38 mouse cellular contexts compared by ENCODE assay signal in genomic region chr11:106301765-106302164, GRCm38 (mm10). TPM values are rescaled to one million over a fixed set of nuclear protein-coding genes. Genes with fewer than 3 reads are reported as not detected.
"Had no signal": no experiment of that assay in that cellular context is flagged by ENCODE, and none has a peak within 500 bp of the region (broad histone marks: within the 10 kb centered on the region; RNA-seq: fewer than 3 reads in every experiment).

Gene Gh (minus strand): TSS chr11:106301865.

- DNase-seq: cerebellum, adult 2 months; cerebellum, adult 8-10 months; cerebellum, adult 9-10 months; cerebellum, adult 9-11 months; cerebellum, postnatal 10 days; cerebellum, postnatal 14 days; cerebellum, postnatal 25 days; cerebellum, postnatal 36 days; embryo, embryonic 11 days; forebrain, postnatal 0 days; gastrocnemius, postnatal 10 days; gastrocnemius, postnatal 14 days; gastrocnemius, postnatal 25 days; gastrocnemius, postnatal 36 days; heart, adult 11 months; heart, adult 18-20 months; heart, adult 2 months had no signal

- H3K4me3 ChIP-seq: embryonic facial prominence, embryonic 10.5 days; embryonic facial prominence, embryonic 12.5 days; embryonic facial prominence, embryonic 13.5 days; embryonic facial prominence, embryonic 15.5 days; erythroblast, embryonic 14.5 days; forebrain, embryonic 10.5 days; forebrain, embryonic 12.5 days; forebrain, embryonic 13.5 days; forebrain, embryonic 15.5 days; heart, adult 2 months had no signal

- H3K4me2 ChIP-seq: embryonic facial prominence, embryonic 12.5 days; embryonic facial prominence, embryonic 13.5 days; embryonic facial prominence, embryonic 15.5 days; forebrain, embryonic 12.5 days; forebrain, embryonic 13.5 days; forebrain, embryonic 15.5 days had no signal

- H3K27me3 ChIP-seq: embryonic facial prominence, embryonic 12.5 days; embryonic facial prominence, embryonic 13.5 days; embryonic facial prominence, embryonic 15.5 days; forebrain, embryonic 12.5 days; forebrain, embryonic 13.5 days; forebrain, embryonic 15.5 days had no signal

- H3K36me3 ChIP-seq: embryonic facial prominence, embryonic 10.5 days; embryonic facial prominence, embryonic 12.5 days; embryonic facial prominence, embryonic 13.5 days; embryonic facial prominence, embryonic 15.5 days; forebrain, embryonic 10.5 days; forebrain, embryonic 12.5 days; forebrain, embryonic 15.5 days had no signal

- ATAC-seq: forebrain, embryonic 13.5 days; forebrain, embryonic 14.5 days; forebrain, embryonic 15.5 days; forebrain, embryonic 16.5 days; forebrain, postnatal 0 days had no signal

- H3K27ac ChIP-seq: embryonic facial prominence, embryonic 10.5 days; embryonic facial prominence, embryonic 12.5 days; embryonic facial prominence, embryonic 13.5 days; embryonic facial prominence, embryonic 15.5 days; forebrain, embryonic 10.5 days; forebrain, embryonic 12.5 days; forebrain, embryonic 13.5 days; forebrain, embryonic 15.5 days; heart, adult 2 months had no signal

- H3K9ac ChIP-seq: embryonic facial prominence, embryonic 12.5 days; embryonic facial prominence, embryonic 13.5 days; embryonic facial prominence, embryonic 15.5 days; forebrain, embryonic 12.5 days; forebrain, embryonic 13.5 days; forebrain, embryonic 15.5 days; forebrain, postnatal 0 days had no signal

- H3K9me3 ChIP-seq: embryonic facial prominence, embryonic 10.5 days; embryonic facial prominence, embryonic 12.5 days; embryonic facial prominence, embryonic 13.5 days; embryonic facial prominence, embryonic 15.5 days; forebrain, embryonic 10.5 days; forebrain, embryonic 12.5 days; forebrain, embryonic 13.5 days; forebrain, embryonic 15.5 days had no signal

- H3K4me1 ChIP-seq: embryonic facial prominence, embryonic 10.5 days; embryonic facial prominence, embryonic 12.5 days; embryonic facial prominence, embryonic 13.5 days; forebrain, embryonic 10.5 days; forebrain, embryonic 12.5 days; forebrain, embryonic 13.5 days; forebrain, embryonic 15.5 days had no signal

RNA-seq across cellular contexts. Expression of gene Gh, which starts in this region (rescaled TPM):
- total RNA-seq: common myeloid progenitor, adult 5-6 weeks; forebrain, postnatal 0 days; gastrocnemius, adult 18-20 months; gastrocnemius, adult 8-10 months; gastrocnemius, postnatal 10 days; gastrocnemius, postnatal 14 days; gastrocnemius, postnatal 25 days; gastrocnemius, postnatal 36 days; granulocyte monocyte progenitor cell, adult 5-6 weeks; heart, adult 18-20 months; heart, adult 2 months; heart, adult 8-10 months had no signal
- polyA plus RNA-seq: cerebellum, adult 2 months; cortical plate, adult 2 months; embryonic facial prominence, embryonic 10.5 days; embryonic facial prominence, embryonic 11.5 days; embryonic facial prominence, embryonic 12.5 days; embryonic facial prominence, embryonic 13.5 days; embryonic facial prominence, embryonic 14.5 days; embryonic facial prominence, embryonic 15.5 days; erythroblast, embryonic 14.5 days; forebrain, embryonic 10.5 days; forebrain, embryonic 11.5 days; forebrain, embryonic 12.5 days; forebrain, embryonic 13.5 days; forebrain, embryonic 14.5 days; forebrain, embryonic 15.5 days; forebrain, embryonic 16.5 days; forebrain, postnatal 0 days; gonadal fat pad, adult 2 months; heart, adult 2 months had no signal
